Mouse (Mus musculus) layer of hippocampus, postnatal 10 days (tissue): ENCODE data around the gene C77080. TPM values are rescaled to one million over a fixed set of nuclear protein-coding genes. Genes with fewer than 3 reads are reported as not detected.
A peak's percentile ranks its signal among the peaks of the same experiment; 100 is the strongest.
"Not testable (repeated sequence)": the region's sequence is repeated elsewhere in the genome, so short reads cannot be mapped to it uniquely, and the experiment has no call there.

ENCODE experiments used
- DNase-seq, 2 experiments: peaks; one replicate each; pipeline ENCODE4 v3.0.0; 2021; ENCODE audit warnings: low spot score in 2 of 2
- total RNA-seq, 2 experiments: library from RNA; stranded (reverse); gene quantifications; 2 replicates each; pipeline ENCODE4 v1.2.3; 2021

C77080 gene
- total RNA-seq, 2 experiments from 2014 or later: 11.4 to 12.1 TPM

DNA sequence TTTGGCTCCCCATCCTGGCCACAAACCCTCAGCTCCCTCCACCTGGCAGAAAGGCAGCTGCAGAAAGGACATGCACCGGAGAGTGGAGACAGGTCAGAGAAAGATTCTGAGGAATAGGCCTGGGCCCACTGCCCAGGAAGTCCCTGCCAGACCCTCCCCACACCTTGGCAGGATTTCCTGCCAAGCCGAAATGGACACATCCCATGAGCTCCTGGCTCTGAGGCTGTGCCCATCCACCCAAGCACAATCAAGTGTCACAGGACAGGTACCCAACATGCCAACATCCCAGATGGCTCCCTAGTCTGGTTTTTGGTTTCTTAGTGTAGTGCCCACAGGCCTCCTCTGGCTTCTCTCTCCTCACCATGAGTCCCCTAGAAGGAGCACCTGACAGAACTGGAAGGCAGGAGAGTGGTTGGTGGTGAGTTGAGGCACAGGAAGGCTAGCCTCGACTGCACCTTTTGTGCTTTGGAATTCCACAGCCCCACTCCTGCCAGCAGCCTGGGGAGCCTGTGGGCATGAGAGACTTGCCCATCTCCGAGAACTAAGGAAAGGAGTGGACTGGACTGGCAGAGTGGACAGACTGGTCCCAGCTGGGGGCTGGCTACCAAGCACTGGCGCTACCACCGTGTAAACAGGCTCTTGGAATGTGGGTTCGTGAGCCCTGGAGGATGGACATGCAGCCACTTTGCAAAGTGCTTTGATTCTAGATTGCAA lies 40.7 kb downstream of the C77080 start:
- no peak for DNase-seq

- no peak for DNase-seq
These were observed 42.0 kb downstream of the C77080 start for GRCm38 (mm10) chr4:129219198-129219597.

DNA sequence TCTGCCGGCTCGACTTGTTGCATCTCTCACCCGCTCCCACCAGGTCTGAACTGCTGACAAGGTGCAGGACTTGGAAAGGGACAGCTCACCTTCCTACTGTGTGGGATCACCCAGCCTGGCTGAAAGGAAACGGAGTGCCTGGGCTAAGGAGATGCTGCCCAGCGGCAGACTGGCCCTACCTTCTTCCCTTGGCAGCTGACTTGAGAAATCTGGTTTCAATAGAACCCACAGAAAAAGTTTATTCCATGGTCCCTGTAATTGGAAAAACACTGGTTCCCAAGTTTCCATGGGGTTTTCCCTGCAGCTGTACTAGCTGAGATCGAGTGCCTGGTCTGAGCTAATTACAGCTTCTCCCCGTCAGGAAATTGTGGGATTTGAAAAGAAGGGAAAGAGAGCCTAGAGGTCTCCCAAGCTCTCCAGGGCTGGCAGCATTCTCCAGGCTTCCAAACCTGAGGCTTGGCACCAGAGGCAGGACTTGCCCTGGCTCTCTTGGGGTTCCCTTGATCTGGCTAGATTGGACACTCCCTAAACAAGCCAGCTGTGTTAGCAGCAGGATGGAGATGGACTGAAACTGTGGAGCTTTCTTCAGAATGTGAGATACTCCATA lies 42.5 kb downstream of the C77080 start:
- DNase-seq: no peak

- DNase-seq: not testable (repeated sequence)
These were observed 48.7 kb downstream of the C77080 start for GRCm38 (mm10) chr4:129212486-129212885.

DNA sequence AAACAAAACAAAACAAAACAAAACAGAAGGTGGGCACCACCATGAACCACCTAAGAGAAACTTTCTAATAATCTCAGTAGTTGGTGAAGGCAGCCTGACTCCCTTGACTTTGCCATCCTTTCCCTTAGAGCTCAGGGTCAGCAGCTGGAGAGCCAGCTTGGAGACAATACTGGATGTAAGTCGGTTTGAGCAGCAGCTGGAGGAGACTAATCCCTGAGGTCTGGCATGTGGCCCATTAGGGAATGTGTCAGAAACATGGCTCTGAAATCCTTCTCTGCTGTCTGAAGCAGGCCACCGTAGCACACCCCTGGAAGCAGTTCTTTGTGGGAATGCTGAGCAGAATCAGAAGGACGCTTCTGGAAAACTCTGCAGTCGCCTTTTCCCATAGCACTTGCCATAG lies 49.7 kb downstream of the C77080 start:
- DNase-seq: no peak

DNA sequence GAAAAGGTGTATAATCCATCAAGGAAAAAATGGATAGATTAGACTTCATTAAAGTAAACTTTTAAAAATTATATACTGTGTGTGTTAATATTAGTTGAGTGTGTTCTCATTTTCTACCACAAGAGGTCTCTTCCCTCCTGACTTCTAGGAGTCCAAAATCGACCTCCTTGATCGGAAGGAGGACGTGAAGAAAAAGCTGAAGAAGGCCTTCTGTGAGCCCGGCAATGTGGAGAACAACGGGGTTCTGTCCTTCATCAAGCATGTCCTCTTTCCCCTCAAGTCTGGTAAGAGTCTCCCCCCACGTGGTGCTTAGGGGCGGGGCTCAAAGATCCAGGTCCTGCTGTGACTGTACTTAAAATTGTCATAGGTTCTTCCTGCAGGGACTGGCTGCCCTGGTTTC lies 51.7 kb downstream of the C77080 start:
- DNase-seq: no peak

DNA sequence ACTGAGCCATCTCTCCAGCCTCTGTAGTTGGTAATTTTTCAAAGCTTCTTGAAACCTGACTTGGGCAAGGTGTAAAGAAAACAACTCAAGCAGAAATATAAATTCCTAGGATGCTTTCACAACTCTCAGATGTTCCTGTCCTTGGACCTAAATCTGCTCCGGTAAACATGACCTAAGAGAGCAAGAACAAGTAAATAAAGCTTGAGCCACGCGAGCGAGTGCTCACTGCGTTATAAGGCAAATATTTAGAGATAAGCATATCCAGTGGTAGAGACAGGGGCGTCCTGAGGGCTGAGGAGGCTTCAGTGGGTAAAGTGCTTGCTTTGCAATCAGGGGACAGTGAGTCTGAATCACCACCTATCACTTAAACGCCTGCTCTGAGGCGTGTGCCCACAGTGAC lies 54.4 kb downstream of the C77080 start:
- no peak for DNase-seq

GRCm38 (mm10) chr4:129204655-129205054 lies 56.5 kb downstream of the C77080 start:
- DNase-seq: no peak

DNA sequence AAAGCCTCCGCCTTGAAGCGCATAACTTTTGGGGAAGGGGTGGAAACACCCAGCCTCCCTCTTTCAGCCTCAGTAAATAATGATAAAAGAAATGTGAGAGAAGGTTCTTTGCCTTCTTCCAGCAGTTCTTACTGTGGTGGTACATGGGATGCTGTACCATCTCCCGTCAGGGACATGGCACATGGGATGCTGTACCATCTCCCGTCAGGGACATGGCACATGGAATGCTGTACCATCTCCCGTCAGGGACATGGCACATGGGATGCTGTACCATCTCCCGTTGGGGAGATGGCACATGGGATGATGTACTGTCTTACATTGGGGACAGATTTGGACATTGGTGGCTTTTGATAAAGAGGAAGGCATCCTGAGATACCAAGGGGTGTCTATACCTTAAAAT lies 63.7 kb downstream of the C77080 start:
- DNase-seq: no peak

DNA sequence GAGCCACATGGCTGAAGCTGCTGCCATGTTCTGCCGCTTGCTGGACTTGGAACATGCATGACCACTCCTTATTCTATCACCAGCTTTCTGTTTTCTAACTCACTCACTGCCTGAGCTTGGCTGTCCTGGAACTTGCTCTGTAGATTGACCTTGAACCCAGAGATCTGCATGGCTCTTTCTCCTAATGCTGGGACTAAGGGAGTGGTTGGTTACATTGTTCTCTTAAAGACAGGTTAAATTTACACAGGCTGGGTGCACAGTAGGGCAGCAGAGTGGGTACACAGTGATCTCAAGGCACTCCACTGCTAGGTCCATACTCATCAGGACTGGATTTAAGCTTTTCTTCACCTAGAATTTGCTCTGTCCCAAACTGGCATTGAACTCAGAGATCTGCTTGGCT lies 66.9 kb downstream of the C77080 start:
- DNase-seq: no peak

- no peak for DNase-seq
These were observed 69.5 kb downstream of the C77080 start for GRCm38 (mm10) chr4:129191691-129192090.

GRCm38 (mm10) chr4:129190538-129190937 lies 70.7 kb downstream of the C77080 start:
- DNase-seq: peak in 1 of 2 experiments; percentile 32

- DNase-seq: peak; percentile 95 to 97
These were observed 71.4 kb downstream of the C77080 start, which contains the start of the genes S100pbp and Yars for GRCm38 (mm10) chr4:129189542-129190519. TSS of gene S100pbp (minus strand) at chr4:129189727. TSS of gene Yars (plus strand) at chr4:129189760.

- DNase-seq: peak; percentile 68 to 77
These were observed 72.2 kb downstream of the C77080 start for GRCm38 (mm10) chr4:129188803-129189541.

GRCm38 (mm10) chr4:129188041-129188659 lies 73.1 kb downstream of the C77080 start:
- no peak for DNase-seq

- DNase-seq: no peak
These were observed 81.6 kb downstream of the C77080 start for GRCm38 (mm10) chr4:129179560-129179959.

DNA sequence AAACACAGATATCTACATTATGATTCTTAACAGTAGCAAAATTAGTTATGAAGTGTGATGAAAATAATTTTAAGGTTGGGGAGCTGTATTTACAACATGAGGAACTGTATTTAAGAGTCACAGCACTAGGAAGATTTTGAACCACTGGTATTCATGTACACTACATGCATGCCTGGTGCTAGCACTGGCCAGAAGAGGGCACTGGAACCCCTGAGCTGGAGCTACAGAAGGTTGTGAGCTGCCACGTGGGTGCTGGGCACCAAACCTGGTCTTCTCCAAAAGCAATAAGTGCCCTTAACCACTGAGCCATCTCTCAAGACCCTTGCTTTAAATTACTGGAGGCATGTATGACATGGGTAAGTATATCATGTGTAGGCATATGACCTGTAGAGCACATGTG lies 88.7 kb downstream of the C77080 start:
- no peak for DNase-seq
